Mouse (Mus musculus): ENCODE measurements around the gene Tspan1.
A peak's percentile ranks its signal among the peaks of the same experiment; 100 is the strongest.

Tspan1 gene

GRCm38 (mm10) chr4:116165708-116166407 is 1.5 kb downstream of the Tspan1 start:
- DNase-seq: no peak

- no peak for DNase-seq
Measured at GRCm38 (mm10) chr4:116164759-116165554, 2.4 kb downstream of the Tspan1 start.

- DNase-seq: no peak
Measured at GRCm38 (mm10) chr4:116162142-116162541, 5.3 kb downstream of the Tspan1 start.

GRCm38 (mm10) chr4:116160769-116161168 is 6.6 kb downstream of the Tspan1 start:
- no peak for DNase-seq

- peak; percentile 49 for DNase-seq
Measured at GRCm38 (mm10) chr4:116159912-116160311, 7.5 kb downstream of the Tspan1 start.

GRCm38 (mm10) chr4:116157882-116158281 is 9.5 kb downstream of the Tspan1 start:
- DNase-seq: no peak

GRCm38 (mm10) chr4:116152702-116153101 is 14.7 kb downstream of the Tspan1 start:
- no peak for DNase-seq

- no peak for DNase-seq
Measured at GRCm38 (mm10) chr4:116151238-116151637, 16.2 kb downstream of the Tspan1 start, which contains the start of gene Lurap1. Lurap1 (minus strand) TSS chr4:116151338.

GRCm38 (mm10) chr4:116150862-116151221 is 16.6 kb downstream of the Tspan1 start:
- DNase-seq: no peak

- DNase-seq: peak; percentile 74
Measured at GRCm38 (mm10) chr4:116150156-116150861, 17.1 kb downstream of the Tspan1 start.

- DNase-seq: no peak
Measured at GRCm38 (mm10) chr4:116149812-116150155, 17.6 kb downstream of the Tspan1 start.

- peak; percentile 73 for DNase-seq
Measured at GRCm38 (mm10) chr4:116143891-116144717, 23.3 kb downstream of the Tspan1 start.

- DNase-seq: peak; percentile 39
Measured at GRCm38 (mm10) chr4:116143317-116143811, 24.0 kb downstream of the Tspan1 start.

GRCm38 (mm10) chr4:116142269-116142668 is 25.1 kb downstream of the Tspan1 start:
- DNase-seq: no peak

- no peak for DNase-seq
Measured at GRCm38 (mm10) chr4:116141736-116142135, 25.7 kb downstream of the Tspan1 start.

- DNase-seq: no peak
Measured at GRCm38 (mm10) chr4:116140801-116141574, 26.4 kb downstream of the Tspan1 start.

- DNase-seq: no peak
Measured at GRCm38 (mm10) chr4:116137421-116137996, 29.9 kb downstream of the Tspan1 start.

- no peak for DNase-seq
Measured at GRCm38 (mm10) chr4:116134990-116135389, 32.4 kb downstream of the Tspan1 start.

- no peak for DNase-seq
Measured at GRCm38 (mm10) chr4:116133126-116133525, 34.3 kb downstream of the Tspan1 start.

- no peak for DNase-seq
Measured at GRCm38 (mm10) chr4:116127956-116128355, 39.4 kb downstream of the Tspan1 start.

GRCm38 (mm10) chr4:116125803-116126386 is 41.5 kb downstream of the Tspan1 start:
- no peak for DNase-seq

Data from lung, postnatal 14 days (tissue).